Mouse (Mus musculus) ovary, adult 18-20 months (tissue): ENCODE data around the gene Adora2a.
"Not testable (repeated sequence)": the region's sequence is repeated elsewhere in the genome, so short reads cannot be mapped to it uniquely, and the experiment has no call there.

Experiments used
- DNase-seq: peaks from one replicate; pipeline ENCODE4 v3.0.0; 2022; ENCODE audit warnings: low spot score, mixed read lengths

Gene Adora2a

DNA sequence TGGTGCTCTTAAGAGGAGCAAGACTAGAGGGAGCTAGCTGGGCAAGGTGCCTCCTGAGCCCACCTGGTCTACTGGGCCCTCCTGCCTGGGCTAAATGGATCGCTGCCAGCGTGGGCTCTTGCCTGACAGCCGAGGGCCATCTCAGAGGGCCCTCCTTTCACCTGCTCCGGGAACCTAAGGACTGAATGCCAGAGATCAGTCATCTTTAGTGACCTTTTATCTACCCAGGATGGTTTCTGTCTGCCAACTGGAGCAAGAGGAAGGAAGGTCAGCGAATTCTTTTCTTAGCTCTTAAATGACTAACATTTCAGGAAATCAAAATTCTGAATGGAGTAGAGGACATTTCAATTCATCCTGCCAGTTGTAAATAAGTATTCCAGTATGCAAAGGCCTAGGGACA lies 33.9 kb downstream of the Adora2a start:
- DNase-seq: no peak

GRCm38 (mm10) chr10:75352541-75352940 lies 35.9 kb downstream of the Adora2a start:
- DNase-seq: no peak

DNA sequence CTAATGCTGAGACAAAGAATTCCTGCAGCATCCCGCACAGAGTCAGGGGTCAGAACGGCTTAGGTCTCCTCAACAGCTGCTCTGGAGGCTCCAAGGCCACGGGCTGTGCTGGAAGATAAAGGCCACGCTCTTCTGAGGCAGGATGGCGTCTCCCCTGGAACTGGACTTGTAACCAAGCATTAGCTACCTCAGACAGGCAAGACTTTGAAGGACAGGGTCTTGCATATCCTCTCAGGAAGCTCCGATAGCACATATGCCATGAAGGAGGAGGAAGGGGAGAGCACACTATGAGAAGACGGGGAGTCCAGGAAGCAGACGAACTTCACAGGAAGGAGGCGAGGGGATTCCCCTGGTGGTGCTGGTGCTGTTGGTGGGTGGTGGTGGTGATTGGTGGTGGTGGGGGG lies 37.2 kb downstream of the Adora2a start:
- DNase-seq: not testable (repeated sequence)

GRCm38 (mm10) chr10:75355341-75355740 lies 38.7 kb downstream of the Adora2a start:
- DNase-seq: no peak

- peak; percentile 44 for DNase-seq
Observed at GRCm38 (mm10) chr10:75364214-75364690, 47.6 kb downstream of the Adora2a start.

DNA sequence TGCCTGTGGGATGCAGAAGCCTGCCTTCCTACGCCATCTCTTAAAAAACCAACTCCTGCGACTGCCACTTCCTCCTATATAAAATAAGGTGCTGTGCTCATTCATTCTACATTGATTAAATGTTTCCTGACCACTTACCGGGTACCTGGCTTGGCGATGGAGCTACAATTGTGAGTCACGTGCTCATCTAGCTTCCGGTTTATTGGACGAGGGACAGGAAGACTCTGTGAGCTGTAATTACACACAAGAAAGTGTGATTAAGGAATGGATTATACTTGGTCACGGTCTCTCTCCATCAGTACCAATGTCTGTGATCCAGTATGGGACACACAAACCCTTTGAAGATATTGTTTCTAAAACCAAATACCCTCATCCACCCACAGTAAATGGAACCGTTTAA lies 48.1 kb downstream of the Adora2a start:
- no peak for DNase-seq

GRCm38 (mm10) chr10:75365231-75365633 lies 48.6 kb downstream of the Adora2a start:
- DNase-seq: no peak

DNA sequence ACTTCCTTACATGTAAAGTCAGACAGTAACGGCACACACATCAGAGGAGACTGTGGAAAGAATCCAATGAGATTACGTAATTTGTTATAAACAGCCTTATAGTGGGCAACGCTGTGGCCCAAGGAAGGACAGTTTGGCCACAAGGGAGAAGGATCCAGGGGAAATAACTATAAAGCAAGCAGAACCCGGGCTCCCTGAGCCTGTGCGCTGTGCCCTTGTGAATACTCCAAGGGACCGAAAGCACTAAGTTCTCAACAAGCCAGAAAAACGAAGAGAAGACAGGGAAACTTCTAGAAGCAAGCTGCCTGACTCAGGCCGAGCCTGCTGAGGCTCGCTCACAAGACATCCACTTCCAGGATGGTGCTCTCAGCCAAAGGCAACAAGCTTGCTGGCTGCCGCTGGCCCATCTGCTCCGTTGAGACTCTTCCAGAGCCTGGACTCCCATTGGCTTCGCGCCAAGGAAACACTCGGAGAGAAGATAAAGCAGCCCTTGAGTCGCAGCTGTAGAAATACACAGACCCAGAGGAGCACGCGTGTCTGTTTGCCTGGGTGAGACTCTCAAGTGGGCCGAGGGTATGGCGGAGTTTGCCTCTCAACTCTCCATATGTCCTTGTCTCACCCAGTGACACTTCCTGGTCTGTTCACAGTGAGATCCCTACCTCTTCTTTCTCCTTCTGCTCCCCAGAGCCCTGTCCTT lies 57.1 kb downstream of the Adora2a start:
- not testable (repeated sequence) for DNase-seq

GRCm38 (mm10) chr10:75378688-75379087 lies 62.0 kb downstream of the Adora2a start:
- DNase-seq: no peak
